Mouse (Mus musculus): Measurements from ENCODE around the gene Npdc1.
A peak's percentile ranks its signal among the peaks of the same experiment; 100 is the strongest.

Gene Npdc1

GRCm38 (mm10) chr2:25399051-25399450, at the start of gene Npdc1:
Gene Npdc1, plus strand, starts transcription at chr2:25399351.
- no peak for DNase-seq

GRCm38 (mm10) chr2:25349499-25349898, 49.7 kb upstream of the Npdc1 start:
- no peak for DNase-seq

GRCm38 (mm10) chr2:25350701-25351100, 48.5 kb upstream of the Npdc1 start:
- DNase-seq = no peak

DNA sequence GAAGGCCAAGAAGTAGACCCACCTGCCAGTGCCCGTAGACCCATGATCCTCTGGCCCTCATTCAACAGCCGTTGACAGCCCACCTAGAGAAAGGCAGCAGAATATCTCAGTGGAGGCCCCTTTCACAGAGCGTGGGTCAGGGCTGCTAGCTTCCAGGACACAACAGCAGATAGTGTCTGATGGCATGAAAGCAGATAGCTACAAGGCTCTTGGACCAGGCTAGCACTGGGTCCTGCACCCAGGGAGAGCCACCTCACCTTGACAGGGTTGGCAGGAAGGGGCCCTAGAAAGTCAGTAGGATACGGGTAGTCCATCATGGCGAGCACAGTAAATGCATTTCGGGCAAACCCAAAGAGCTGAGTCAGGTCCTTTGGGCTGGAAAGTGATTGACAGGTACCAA, 44.9 kb upstream of the Npdc1 start:
- no peak for DNase-seq

DNA sequence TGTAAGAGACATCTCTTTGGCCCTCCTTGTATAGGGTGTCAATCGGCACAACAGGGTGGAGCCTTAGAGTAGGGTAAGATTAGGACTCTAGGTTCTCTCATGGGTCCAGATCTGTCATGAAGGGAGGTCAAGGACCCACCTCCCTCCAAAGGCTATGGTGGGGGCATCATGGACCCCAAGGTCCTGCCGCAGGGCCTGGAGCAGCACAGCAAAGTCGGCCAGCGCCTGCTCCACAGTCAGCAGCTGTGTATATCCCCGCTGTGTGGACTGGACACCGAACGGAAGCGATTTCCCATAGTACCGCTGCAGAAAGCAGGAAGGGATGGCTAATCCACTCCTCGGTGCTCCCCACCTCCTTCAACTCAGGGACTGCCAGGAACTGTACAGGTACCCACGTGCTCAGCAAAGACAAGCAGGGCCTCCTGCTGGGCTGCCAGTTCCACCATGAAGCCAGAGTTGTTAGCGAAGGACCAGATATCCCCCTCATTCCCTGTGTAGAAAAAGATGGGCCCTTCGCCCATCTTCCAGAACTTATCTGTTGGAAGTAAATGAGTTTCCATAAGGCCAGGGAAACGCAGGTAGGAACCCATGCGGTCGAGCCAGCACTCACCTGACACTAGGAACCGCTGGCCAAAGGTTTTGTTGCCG, 43.6 kb upstream of the Npdc1 start:
- DNase-seq = no peak

GRCm38 (mm10) chr2:25356208-25357079, 42.7 kb upstream of the Npdc1 start, which contains the start of gene Dpp7:
Gene Dpp7, minus strand, starts transcription at chr2:25356359.
- DNase-seq = peak; percentile 88

DNA sequence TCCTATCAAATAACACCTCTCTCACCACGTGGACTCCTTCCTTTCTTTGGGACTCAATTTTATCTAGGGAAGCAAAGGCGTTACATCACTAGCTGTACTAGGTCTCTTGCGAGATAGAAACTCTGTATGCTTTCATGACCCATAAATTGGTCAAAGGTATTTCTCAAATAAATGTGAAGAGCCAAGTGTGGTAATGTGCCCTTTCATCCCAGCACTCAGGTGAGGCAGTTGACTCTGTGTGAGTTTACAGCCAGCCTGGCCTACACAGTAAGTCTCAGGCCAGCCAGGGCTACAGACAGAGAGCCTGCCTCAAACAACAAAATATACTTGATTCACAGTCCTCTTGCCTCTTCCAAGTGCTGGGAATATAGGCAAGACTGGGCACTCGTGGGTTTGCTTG, 39.3 kb upstream of the Npdc1 start:
- DNase-seq = no peak

- DNase-seq = peak; percentile 67
Measured at GRCm38 (mm10) chr2:25363478-25364178, 35.5 kb upstream of the Npdc1 start.

GRCm38 (mm10) chr2:25364313-25364712, 34.8 kb upstream of the Npdc1 start:
- DNase-seq = no peak

- no peak for DNase-seq
Measured at GRCm38 (mm10) chr2:25364761-25365090, 34.4 kb upstream of the Npdc1 start.

- DNase-seq = peak; percentile 92
Measured at GRCm38 (mm10) chr2:25365091-25365761, 33.9 kb upstream of the Npdc1 start, which contains the start of gene Uap1l1. Gene Uap1l1, minus strand, starts transcription at chr2:25365682.

DNA sequence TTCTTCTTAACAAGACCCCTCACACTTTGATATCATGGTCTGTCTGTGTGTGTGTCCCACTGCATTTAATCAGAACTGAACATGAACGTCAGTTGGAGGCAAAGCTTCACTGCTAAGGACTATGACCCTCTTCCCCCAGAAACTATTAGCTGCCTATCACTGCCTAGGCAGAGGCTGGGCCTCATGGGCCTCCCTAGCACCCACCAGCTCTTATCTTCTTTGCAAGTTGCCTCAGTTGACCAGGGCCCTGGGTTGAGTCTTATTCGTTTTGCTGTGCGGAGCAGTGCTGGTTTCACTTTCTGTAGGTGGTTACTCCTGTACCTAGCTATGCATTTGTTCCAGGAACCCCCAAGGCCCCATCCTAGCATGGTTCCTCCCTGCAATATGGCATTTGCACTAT, 29.2 kb upstream of the Npdc1 start:
- no peak for DNase-seq

- peak; percentile 93 for DNase-seq
Measured at GRCm38 (mm10) chr2:25371764-25372643, 27.1 kb upstream of the Npdc1 start, which contains the start of gene Sapcd2. Gene Sapcd2, plus strand, starts transcription at chr2:25372321.

DNA sequence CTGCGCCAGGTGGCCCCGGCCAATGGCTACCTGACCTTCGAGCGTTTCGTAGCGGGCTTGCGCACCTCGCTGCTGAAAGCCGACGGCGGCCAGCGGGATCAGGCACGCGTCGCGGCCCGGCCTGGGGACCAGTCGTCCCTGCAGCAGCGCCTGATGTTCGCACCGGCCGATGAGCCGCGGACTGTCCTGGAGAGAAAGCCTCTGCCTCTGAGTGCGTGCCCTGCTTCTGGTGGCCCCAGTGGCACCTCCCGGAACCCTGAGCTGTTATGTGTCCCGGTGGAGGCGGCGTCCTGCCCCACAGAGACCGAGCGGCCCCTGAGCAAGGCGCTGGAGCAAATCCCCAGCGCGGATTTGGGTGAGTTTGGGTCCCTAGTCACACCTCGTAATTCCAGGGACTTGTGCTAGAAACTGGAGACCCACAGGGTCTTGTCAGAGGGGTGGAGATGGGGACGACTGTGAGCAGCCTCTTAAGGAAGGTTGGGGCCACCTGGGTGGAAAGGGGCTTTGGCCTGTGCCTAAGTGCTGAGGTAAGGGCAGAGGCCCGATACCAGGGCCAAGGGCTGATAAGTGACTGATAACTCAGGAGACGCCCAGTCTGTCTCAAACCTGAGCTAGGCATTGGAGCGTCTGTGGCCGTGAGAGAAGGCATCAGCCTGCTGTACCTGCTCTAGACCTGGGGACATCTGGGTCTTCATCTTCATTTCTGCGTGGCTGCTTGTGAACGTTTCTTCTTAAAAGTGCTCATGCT, 26.3 kb upstream of the Npdc1 start:
- no peak for DNase-seq

- no peak for DNase-seq
Measured at GRCm38 (mm10) chr2:25373431-25373830, 25.7 kb upstream of the Npdc1 start.

GRCm38 (mm10) chr2:25376589-25376988, 22.6 kb upstream of the Npdc1 start:
- peak; percentile 77 for DNase-seq

DNA sequence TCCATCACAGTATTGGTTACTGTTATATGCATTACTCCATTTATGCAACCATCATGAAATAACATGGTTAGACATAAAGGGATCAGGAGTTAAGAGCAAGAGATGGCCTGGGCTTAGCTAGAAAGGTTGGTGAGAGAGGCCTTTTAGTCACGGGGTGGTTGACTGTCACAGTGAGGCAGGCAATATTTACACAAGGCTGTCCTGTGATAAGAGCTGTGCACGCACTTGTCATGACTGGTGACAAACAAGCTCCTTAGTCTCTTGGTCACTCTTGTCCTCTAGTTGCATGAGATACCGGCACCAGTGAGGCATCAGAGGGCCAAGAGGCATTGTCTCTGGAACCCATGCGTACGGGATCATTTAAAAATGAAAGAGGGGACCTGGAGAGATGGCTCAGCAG, 14.7 kb upstream of the Npdc1 start:
- DNase-seq = no peak

DNA sequence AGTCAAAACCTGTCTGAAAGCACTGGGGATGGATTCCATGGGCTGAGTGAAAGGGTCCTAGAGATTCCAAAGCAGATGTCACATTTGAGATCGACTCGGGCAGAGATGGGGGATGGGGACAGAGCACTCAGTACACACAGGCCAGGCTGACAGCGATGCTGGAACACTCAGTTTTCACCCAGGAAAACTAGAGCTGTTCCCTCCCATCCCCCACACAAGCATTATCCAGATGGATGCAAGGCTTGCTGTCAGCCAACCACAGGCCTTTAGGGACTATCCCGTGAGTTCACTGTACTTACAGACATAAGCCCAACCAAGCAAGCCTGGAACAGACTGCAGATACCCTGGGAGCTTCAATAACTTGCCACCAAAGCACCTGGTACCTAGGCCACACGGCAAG, 7.9 kb upstream of the Npdc1 start:
- no peak for DNase-seq

- DNase-seq = peak; percentile 23
Measured at GRCm38 (mm10) chr2:25394281-25395221, 4.6 kb upstream of the Npdc1 start.

Measured in lung, postnatal 36 days (tissue).